Mouse (Mus musculus) embryonic facial prominence, embryonic 13.5 days (tissue): ENCODE results near the gene Tmem255b. TPM values are rescaled to one million over a fixed set of nuclear protein-coding genes. Genes with fewer than 3 reads are reported as not detected.
A peak's percentile ranks its signal among the peaks of the same experiment; 100 is the strongest.

Experiments used
- ATAC-seq: fragments of 200-750 bp; cut with Nextera tagmentation; 2 replicates; pipeline ENCODE4 v1.8.0; 2017; ENCODE audit warnings: low read depth; ENCODE audit not compliant: insufficient number of reproducible peaks, insufficient read depth, low FRiP score, low TSS enrichment
- H3K27ac ChIP-seq: fragments of 300-500 bp; sonication (generic); 2 replicates; pipeline ENCODE4 v1.5.1; 2015; ENCODE audit warnings: moderate library complexity, mild to moderate bottlenecking, inconsistent platforms
- H3K27me3 ChIP-seq: fragments of 300-500 bp; sonication (generic); 2 replicates; pipeline ENCODE4 v1.6.1; 2015; ENCODE audit warnings: mild to moderate bottlenecking, inconsistent platforms
- H3K36me3 ChIP-seq: fragments of 300-500 bp; sonication (generic); 2 replicates; pipeline ENCODE4 v1.6.1; 2015; ENCODE audit warnings: mild to moderate bottlenecking, inconsistent platforms
- H3K4me1 ChIP-seq: fragments of 300-500 bp; sonication (generic); 2 replicates; pipeline ENCODE4 v1.6.1; 2015; ENCODE audit warnings: inconsistent platforms
- H3K4me2 ChIP-seq: fragments of 300-500 bp; sonication (generic); 2 replicates; pipeline ENCODE4 v1.6.1; 2015; ENCODE audit warnings: moderate library complexity, mild to moderate bottlenecking, inconsistent platforms
- H3K4me3 ChIP-seq: fragments of 300-500 bp; sonication (generic); 2 replicates; pipeline ENCODE4 v1.5.1; 2015; ENCODE audit warnings: mild to moderate bottlenecking, inconsistent platforms
- H3K9ac ChIP-seq: fragments of 300-500 bp; sonication (generic); 2 replicates; pipeline ENCODE4 v1.6.1; 2015; ENCODE audit warnings: mild to moderate bottlenecking, inconsistent platforms
- H3K9me3 ChIP-seq: fragments of 300-500 bp; sonication (generic); 2 replicates; pipeline ENCODE4 v1.6.1; 2016; ENCODE audit warnings: inconsistent platforms
- WGBS: fragments of 180-500 bp; shearing (Covaris S2); methylation state at CpG from one replicate; pipeline ENCODE4 v1.1.7; 2015; ENCODE audit warnings: mixed read lengths; 5-methylcytosine and 5-hydroxymethylcytosine counted together
- polyA plus RNA-seq: library from polyadenylated mRNA; unstranded; fragments of >200 nt; fragmentation: Nextera tagmentation; extraction: Ambion mirVana; gene quantifications from 2 replicates; pipeline ENCODE4 v1.2.1, GENCODE M21; 2015

Gene Tmem255b
- 0.38 TPM in 1 of 2 replicates, not detected in the other for polyA plus RNA-seq

GRCm38 (mm10) chr8:13434889-13435288 is at the start of gene Tmem255b:
Gene Tmem255b, plus strand, starts transcription at chr8:13435189.
- H3K4me3 ChIP-seq = no peak within 1 kb of the TSS
- H3K9me3 ChIP-seq = no peaks in the 10 kb centered on the region
- WGBS = 13% methylated on average over 10 of the region's 10 CpGs
- no peaks in the 10 kb centered on the region for H3K36me3 ChIP-seq
- no peak within 1 kb of the TSS for H3K9ac ChIP-seq
- peak within 1 kb of the TSS; percentile 24 for H3K4me2 ChIP-seq
- H3K4me1 ChIP-seq = no peaks in the 10 kb centered on the region
- H3K27me3 ChIP-seq = peaks cover 48% of the 10 kb centered on the region
- ATAC-seq = no peak
- H3K27ac ChIP-seq = no peak within 1 kb of the TSS

- H3K36me3 ChIP-seq = peaks cover 3% of the 10 kb centered on the region; the same call in 1 of the 2 replicates
- H3K9me3 ChIP-seq = no peaks in the 10 kb centered on the region
- ATAC-seq = no peak
- H3K4me3 ChIP-seq = no peak overlapping the region
- H3K4me2 ChIP-seq = no peak overlapping the region
- no peaks in the 10 kb centered on the region for H3K27me3 ChIP-seq
- 72% methylated on average over 13 of the region's 13 CpGs for WGBS
- H3K9ac ChIP-seq = no peak overlapping the region
- no peak overlapping the region for H3K27ac ChIP-seq
- H3K4me1 ChIP-seq = no peaks in the 10 kb centered on the region
Measured at GRCm38 (mm10) chr8:13386366-13386765, 48.6 kb upstream of the Tmem255b start.

- Histone ChIP-seq H3K9me3 (no peaks in the 10 kb centered on the region), H3K27ac (no peak overlapping the region), H3K4me2 (no peak overlapping the region), H3K4me1 (no peaks in the 10 kb centered on the region), H3K4me3 (no peak overlapping the region), H3K36me3 (no peaks in the 10 kb centered on the region), H3K9ac (no peak overlapping the region), H3K27me3 (no peaks in the 10 kb centered on the region)
- ATAC-seq = no peak
- 80% methylated on average over 8 of the region's 8 CpGs for WGBS
Measured at GRCm38 (mm10) chr8:13387728-13388127, 47.3 kb upstream of the Tmem255b start.

GRCm38 (mm10) chr8:13388744-13389143 is 46.2 kb upstream of the Tmem255b start:
- H3K9me3 ChIP-seq = no peaks in the 10 kb centered on the region
- no peak overlapping the region for H3K9ac ChIP-seq
- H3K4me3 ChIP-seq = no peak overlapping the region
- H3K4me2 ChIP-seq = no peak overlapping the region
- no peaks in the 10 kb centered on the region for H3K27me3 ChIP-seq
- no peak for ATAC-seq
- H3K27ac ChIP-seq = no peak overlapping the region
- no peaks in the 10 kb centered on the region for H3K4me1 ChIP-seq
- 81% methylated on average over 2 of the region's 2 CpGs for WGBS
- H3K36me3 ChIP-seq = no peaks in the 10 kb centered on the region

GRCm38 (mm10) chr8:13393869-13394268 is 41.1 kb upstream of the Tmem255b start:
- Histone ChIP-seq H3K36me3 (no peaks in the 10 kb centered on the region), H3K27me3 (no peaks in the 10 kb centered on the region), H3K4me2 (no peak overlapping the region), H3K4me1 (no peaks in the 10 kb centered on the region), H3K4me3 (no peak overlapping the region), H3K27ac (no peak overlapping the region), H3K9me3 (no peaks in the 10 kb centered on the region), H3K9ac (no peak overlapping the region)
- 87% methylated on average over 7 of the region's 7 CpGs for WGBS
- no peak for ATAC-seq

- H3K9ac ChIP-seq = no peak within 1 kb of the TSS
- no peaks in the 10 kb centered on the region for H3K9me3 ChIP-seq
- no peak within 1 kb of the TSS for H3K4me2 ChIP-seq
- no peaks in the 10 kb centered on the region for H3K36me3 ChIP-seq
- ATAC-seq = no peak
- H3K27ac ChIP-seq = no peak within 1 kb of the TSS
- WGBS = 79% methylated on average over 5 of the region's 5 CpGs
- H3K27me3 ChIP-seq = no peaks in the 10 kb centered on the region
- H3K4me1 ChIP-seq = no peaks in the 10 kb centered on the region
- no peak within 1 kb of the TSS for H3K4me3 ChIP-seq
Measured at GRCm38 (mm10) chr8:13396725-13397124, 38.3 kb upstream of the Tmem255b start, which contains the start of gene Atp4b. Gene Atp4b, minus strand, starts transcription at chr8:13396825.

- ATAC-seq = no peak
- Histone ChIP-seq H3K9me3 (no peaks in the 10 kb centered on the region), H3K4me1 (no peaks in the 10 kb centered on the region), H3K36me3 (no peaks in the 10 kb centered on the region), H3K27ac (no peak overlapping the region), H3K4me2 (no peak overlapping the region), H3K27me3 (no peaks in the 10 kb centered on the region), H3K9ac (no peak overlapping the region), H3K4me3 (no peak overlapping the region)
- 67% methylated on average over 6 of the region's 6 CpGs for WGBS
Measured at GRCm38 (mm10) chr8:13403517-13403916, 31.5 kb upstream of the Tmem255b start.

- H3K9ac ChIP-seq = no peak within 1 kb of the TSS
- H3K4me3 ChIP-seq = no peak within 1 kb of the TSS
- 79% methylated on average over 5 of the region's 5 CpGs for WGBS
- no peaks in the 10 kb centered on the region for H3K9me3 ChIP-seq
- no peak within 1 kb of the TSS for H3K4me2 ChIP-seq
- no peak for ATAC-seq
- H3K27ac ChIP-seq = no peak within 1 kb of the TSS
- H3K4me1 ChIP-seq = no peaks in the 10 kb centered on the region
- no peaks in the 10 kb centered on the region for H3K36me3 ChIP-seq
- no peaks in the 10 kb centered on the region for H3K27me3 ChIP-seq
Measured at GRCm38 (mm10) chr8:13404666-13405131, 30.3 kb upstream of the Tmem255b start, which contains the start of gene Grk1. Gene Grk1, plus strand, starts transcription at chr8:13405081.

- no peak for ATAC-seq
- no peaks in the 10 kb centered on the region for H3K36me3 ChIP-seq
- H3K4me2 ChIP-seq = no peak overlapping the region
- H3K4me3 ChIP-seq = no peak overlapping the region
- H3K27me3 ChIP-seq = no peaks in the 10 kb centered on the region
- H3K9me3 ChIP-seq = no peaks in the 10 kb centered on the region
- no peaks in the 10 kb centered on the region for H3K4me1 ChIP-seq
- WGBS = 75% methylated on average over 5 of the region's 5 CpGs
- H3K27ac ChIP-seq = no peak overlapping the region
- no peak overlapping the region for H3K9ac ChIP-seq
Measured at GRCm38 (mm10) chr8:13406011-13406410, 29.0 kb upstream of the Tmem255b start.

GRCm38 (mm10) chr8:13411597-13411996 is 23.4 kb upstream of the Tmem255b start:
- Histone ChIP-seq H3K4me1 (no peaks in the 10 kb centered on the region), H3K36me3 (no peaks in the 10 kb centered on the region), H3K9me3 (no peaks in the 10 kb centered on the region), H3K9ac (no peak overlapping the region), H3K27me3 (no peaks in the 10 kb centered on the region), H3K4me3 (no peak overlapping the region), H3K27ac (no peak overlapping the region), H3K4me2 (no peak overlapping the region)
- ATAC-seq = no peak
- WGBS = 29% methylated on average over 6 of the region's 6 CpGs

- Histone ChIP-seq H3K36me3 (no peaks in the 10 kb centered on the region), H3K4me1 (no peaks in the 10 kb centered on the region), H3K4me2 (no peak overlapping the region), H3K27ac (no peak overlapping the region), H3K9me3 (no peaks in the 10 kb centered on the region), H3K27me3 (no peaks in the 10 kb centered on the region), H3K9ac (no peak overlapping the region), H3K4me3 (no peak overlapping the region)
- WGBS = 58% methylated on average over 13 of the region's 13 CpGs
- ATAC-seq = no peak
Measured at GRCm38 (mm10) chr8:13412891-13413558, 22.0 kb upstream of the Tmem255b start.

GRCm38 (mm10) chr8:13413823-13414390 is 21.1 kb upstream of the Tmem255b start:
- 49% methylated on average over 12 of the region's 12 CpGs for WGBS
- no peaks in the 10 kb centered on the region for H3K27me3 ChIP-seq
- H3K4me1 ChIP-seq = no peaks in the 10 kb centered on the region
- no peak for ATAC-seq
- no peaks in the 10 kb centered on the region for H3K36me3 ChIP-seq
- H3K9me3 ChIP-seq = no peaks in the 10 kb centered on the region
- H3K9ac ChIP-seq = no peak overlapping the region
- H3K4me2 ChIP-seq = no peak overlapping the region
- H3K27ac ChIP-seq = no peak overlapping the region
- H3K4me3 ChIP-seq = no peak overlapping the region
